Mouse (Mus musculus): ENCODE data around the gene Grik3. TPM values are rescaled to one million over a fixed set of nuclear protein-coding genes. Genes with fewer than 3 reads are reported as not detected.

The Grik3 gene
- polyA plus RNA-seq, 1 experiment from 2014 or later, result 1.1 TPM

DNA sequence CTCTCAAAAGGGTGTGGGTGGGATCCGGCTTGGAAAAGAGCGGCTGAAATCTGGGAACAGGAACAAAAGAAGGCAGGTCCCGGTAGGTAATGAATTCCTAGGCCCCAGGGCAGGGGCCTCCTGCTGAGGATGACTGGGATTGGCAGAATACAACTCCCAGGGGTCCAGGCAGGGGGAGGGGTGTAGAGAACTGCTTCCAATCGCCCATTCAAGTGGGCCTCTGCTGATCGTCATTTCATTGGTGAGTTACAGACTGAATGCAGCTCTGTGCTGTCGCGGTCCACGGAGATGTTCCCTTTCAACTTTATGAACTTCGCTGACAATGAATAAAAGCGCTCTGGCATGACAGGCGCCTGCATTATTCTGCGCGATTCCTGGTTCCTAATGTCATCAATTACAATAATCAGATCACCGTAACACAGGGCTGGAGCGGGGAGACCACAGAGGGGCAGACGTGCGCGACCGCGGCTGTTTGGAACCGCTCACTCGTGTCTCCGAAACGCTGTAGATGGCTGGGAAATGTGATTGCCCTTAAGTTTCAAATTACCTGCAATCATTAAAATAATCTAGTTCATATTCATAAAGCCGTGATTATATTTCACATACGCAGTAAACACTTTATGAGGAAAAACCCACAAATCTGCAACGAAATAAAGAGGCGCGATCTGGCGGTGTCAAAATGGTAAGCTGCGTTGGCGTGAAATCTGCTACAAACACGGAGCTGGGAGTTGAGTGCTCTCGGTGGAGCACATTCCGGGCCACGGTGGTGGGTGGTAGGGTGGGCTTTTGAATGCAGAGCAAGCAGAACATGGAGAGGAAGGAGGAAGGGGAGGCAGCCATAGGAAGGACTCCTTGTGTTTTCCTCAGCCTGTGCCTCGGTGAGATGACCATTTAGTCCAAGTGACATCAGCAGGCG lies 239.1 kb downstream of the Grik3 start:
- peak overlapping the region; percentile 46 for H3K4me3 ChIP-seq
- peak; percentile 84 for DNase-seq (ENCODE audit: low spot score)
- H3K27ac ChIP-seq, result peak overlapping the region; percentile 87
- 3% methylated on average over 38 of the region's 38 CpGs for WGBS
- H3K9me3 ChIP-seq, result 0 out of 2 replicates have a peak, but pooled peaks cover 2% of the 10 kb centered on the region
- H3K36me3 ChIP-seq, result no peaks in the 10 kb centered on the region
- H3K27me3 ChIP-seq (ENCODE audit: insufficient read depth, poor library complexity, severe bottlenecking), result peaks cover 73% of the 10 kb centered on the region
- peaks cover 56% of the 10 kb centered on the region for H3K4me1 ChIP-seq (replicated peaks)

DNA sequence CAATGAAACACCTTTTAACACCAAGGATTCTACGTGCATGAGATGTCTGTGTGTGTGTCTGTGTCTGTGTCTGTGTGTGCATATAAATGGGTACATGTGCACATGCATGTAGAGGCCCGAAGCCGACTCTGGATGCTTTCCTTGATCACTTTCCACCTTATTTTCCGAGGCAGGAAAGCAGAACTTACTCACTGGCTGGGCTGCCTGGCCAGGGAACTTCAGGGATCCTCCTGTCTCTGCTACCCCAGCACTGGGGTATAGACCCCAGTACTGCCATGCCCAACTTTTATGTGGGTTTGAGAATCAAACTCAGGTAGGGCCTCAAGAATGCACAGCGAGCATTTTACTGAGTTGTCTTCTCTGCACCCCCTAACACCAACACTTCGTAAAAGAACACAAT lies 240.3 kb downstream of the Grik3 start:
- no peak overlapping the region for H3K27ac ChIP-seq
- WGBS, result 82% methylated on average over 6 of the region's 6 CpGs
- H3K36me3 ChIP-seq, result no peaks in the 10 kb centered on the region
- H3K9me3 ChIP-seq, result 0 out of 2 replicates have a peak, but pooled peaks cover 2% of the 10 kb centered on the region
- no peak overlapping the region for H3K4me3 ChIP-seq
- peaks cover 68% of the 10 kb centered on the region for H3K27me3 ChIP-seq (ENCODE audit: insufficient read depth, poor library complexity, severe bottlenecking)
- peaks cover 56% of the 10 kb centered on the region for H3K4me1 ChIP-seq (replicated peaks)
- DNase-seq (ENCODE audit: low spot score), result no peak

DNA sequence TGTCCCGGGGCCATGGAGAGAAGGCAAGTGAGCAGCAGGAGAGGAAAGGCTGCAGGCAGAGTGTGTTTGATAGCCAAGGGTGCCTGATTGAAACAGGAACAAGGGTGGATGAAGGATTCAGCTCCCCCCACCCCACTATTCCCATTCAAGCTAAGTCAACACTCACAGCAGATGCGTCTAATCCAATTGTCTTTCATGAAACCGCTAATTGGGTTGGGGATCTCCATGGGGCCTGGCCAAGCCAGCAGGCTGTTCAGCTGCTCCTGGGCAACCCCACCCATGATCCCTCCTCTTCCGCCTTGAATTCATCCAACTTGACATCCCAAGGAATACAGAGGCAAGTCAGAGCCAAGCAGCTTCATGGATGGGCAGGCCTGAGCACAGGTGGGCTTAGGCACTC lies 246.3 kb downstream of the Grik3 start:
- peaks cover 20% of the 10 kb centered on the region for H3K4me1 ChIP-seq (replicated peaks)
- H3K4me3 ChIP-seq, result no peak overlapping the region
- peaks cover 25% of the 10 kb centered on the region for H3K27me3 ChIP-seq (ENCODE audit: insufficient read depth, poor library complexity, severe bottlenecking)
- no peak for DNase-seq (ENCODE audit: low spot score)
- 0 out of 2 replicates have a peak, but pooled peaks cover 2% of the 10 kb centered on the region for H3K9me3 ChIP-seq
- no peaks in the 10 kb centered on the region for H3K36me3 ChIP-seq
- no peak overlapping the region for H3K27ac ChIP-seq
- 50% methylated on average over 4 of the region's 4 CpGs for WGBS

DNA sequence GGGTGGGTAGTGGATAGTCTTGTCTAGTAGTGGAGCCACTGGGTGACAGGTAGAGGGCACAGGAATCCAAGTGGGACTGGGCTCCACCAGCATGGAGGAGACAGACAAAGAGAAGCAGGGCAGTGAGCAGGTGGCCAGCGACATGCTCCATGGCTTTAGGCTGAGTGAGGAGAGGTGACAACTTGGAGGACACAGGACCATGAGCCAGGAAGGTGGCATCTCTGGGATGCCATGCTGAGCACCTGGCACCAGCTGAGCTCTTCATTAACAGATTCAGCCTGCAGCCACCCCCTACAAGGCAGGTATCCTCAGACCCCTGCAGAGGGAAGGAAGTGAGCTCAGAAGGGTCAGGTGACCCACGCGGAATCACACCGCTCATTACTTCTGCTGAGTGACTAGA lies 248.3 kb downstream of the Grik3 start:
- H3K36me3 ChIP-seq, result no peaks in the 10 kb centered on the region
- no peak for DNase-seq (ENCODE audit: low spot score)

DNA sequence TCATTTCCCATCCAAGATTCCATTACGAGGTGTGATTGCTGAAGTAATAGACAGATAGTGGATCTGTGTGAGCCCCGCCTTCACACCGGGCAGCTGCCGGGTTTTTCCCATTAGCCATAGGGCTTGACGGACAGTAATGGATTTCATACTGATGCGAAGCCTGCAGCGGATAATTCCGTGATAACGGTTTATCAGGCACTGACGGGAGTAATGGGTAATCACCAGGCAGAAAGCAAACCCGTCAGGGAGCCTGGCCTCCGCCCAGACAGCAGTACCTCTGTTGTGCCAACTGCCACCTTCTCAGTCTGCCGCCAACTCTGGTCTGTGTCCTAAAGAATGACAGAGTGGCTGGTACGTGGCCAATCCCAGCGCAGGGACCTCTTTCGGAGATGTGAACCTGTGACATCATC lies 251.7 kb downstream of the Grik3 start:
- no peak for DNase-seq (ENCODE audit: low spot score)
- Histone ChIP-seq H3K36me3 (no peaks in the 10 kb centered on the region), H3K4me1 (replicated peaks) (no peaks in the 10 kb centered on the region), H3K27me3 (ENCODE audit: insufficient read depth, poor library complexity, severe bottlenecking) (0 out of 2 replicates have a peak, but pooled peaks cover 2% of the 10 kb centered on the region), H3K4me3 (no peak overlapping the region), H3K27ac (no peak overlapping the region), H3K9me3 (no peaks in the 10 kb centered on the region)
- 84% methylated on average over 16 of the region's 16 CpGs for WGBS

More for the DNA sequence above, 248.3 kb downstream of the Grik3 start:
- Histone ChIP-seq H3K9me3 (0 out of 2 replicates have a peak, but pooled peaks cover 2% of the 10 kb centered on the region), H3K4me3 (no peak overlapping the region), H3K4me1 (replicated peaks) (peaks cover 18% of the 10 kb centered on the region), H3K27ac (0 out of 2 replicates have a peak overlapping the region, but pooled peaks have one; percentile 29), H3K27me3 (ENCODE audit: insufficient read depth, poor library complexity, severe bottlenecking) (peaks cover 11% of the 10 kb centered on the region; the same call in 1 of the 2 replicates)
- WGBS, result 88% methylated on average over 4 of the region's 4 CpGs

DNA sequence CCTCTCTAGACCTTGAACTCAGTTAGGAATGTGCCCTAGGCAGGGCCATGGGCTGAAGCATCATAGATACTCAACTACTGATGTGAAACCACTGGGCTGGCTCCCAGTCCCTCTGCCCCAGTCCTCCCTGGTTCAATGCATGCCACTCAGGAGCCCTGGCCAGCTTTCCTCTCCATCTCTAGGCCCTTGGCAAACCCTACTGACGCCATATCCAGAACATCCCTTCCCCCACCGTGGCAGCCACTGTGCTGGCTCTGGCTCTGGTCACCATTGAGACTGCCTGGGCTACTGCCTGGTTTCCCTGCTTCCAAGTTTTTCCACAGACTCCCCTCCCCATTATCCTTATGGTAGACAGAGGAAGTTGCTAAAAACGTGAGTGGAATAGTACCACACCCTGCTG lies 255.4 kb downstream of the Grik3 start:
- no peaks in the 10 kb centered on the region for H3K36me3 ChIP-seq
- H3K27me3 ChIP-seq (ENCODE audit: insufficient read depth, poor library complexity, severe bottlenecking), result no peaks in the 10 kb centered on the region
- WGBS, result 61% methylated on average over 3 of the region's 3 CpGs
- no peak for DNase-seq (ENCODE audit: low spot score)
- H3K4me3 ChIP-seq, result no peak overlapping the region
- H3K9me3 ChIP-seq, result no peaks in the 10 kb centered on the region
- H3K27ac ChIP-seq, result no peak overlapping the region
- H3K4me1 ChIP-seq (replicated peaks), result no peaks in the 10 kb centered on the region

DNA sequence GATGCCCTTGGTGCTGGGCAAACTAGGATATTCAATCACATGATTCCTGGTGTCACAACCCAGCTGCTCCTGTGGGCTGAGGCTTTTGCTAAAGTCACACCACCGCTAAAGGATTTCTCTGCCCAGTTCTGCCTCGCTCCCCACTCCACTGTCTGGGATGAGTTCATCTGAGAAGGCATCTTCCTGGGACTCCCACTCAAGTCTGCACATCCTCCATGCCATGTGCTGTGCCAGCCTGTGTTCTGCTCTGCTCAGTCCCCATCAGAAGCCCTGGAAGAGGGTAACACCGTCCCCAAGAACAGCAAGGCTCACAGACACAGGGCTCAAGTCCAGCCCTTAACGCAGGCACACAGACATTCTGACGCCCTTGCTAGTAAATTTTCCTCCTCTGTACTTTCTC lies 265.9 kb downstream of the Grik3 start:
- Histone ChIP-seq H3K27ac (no peak overlapping the region), H3K36me3 (no peaks in the 10 kb centered on the region), H3K27me3 (ENCODE audit: insufficient read depth, poor library complexity, severe bottlenecking) (no peaks in the 10 kb centered on the region), H3K9me3 (0 out of 2 replicates have a peak, but pooled peaks cover 5% of the 10 kb centered on the region), H3K4me3 (no peak overlapping the region), H3K4me1 (replicated peaks) (no peaks in the 10 kb centered on the region)
- DNase-seq (ENCODE audit: low spot score), result no peak
- 90% methylated on average over 5 of the region's 5 CpGs for WGBS

DNA sequence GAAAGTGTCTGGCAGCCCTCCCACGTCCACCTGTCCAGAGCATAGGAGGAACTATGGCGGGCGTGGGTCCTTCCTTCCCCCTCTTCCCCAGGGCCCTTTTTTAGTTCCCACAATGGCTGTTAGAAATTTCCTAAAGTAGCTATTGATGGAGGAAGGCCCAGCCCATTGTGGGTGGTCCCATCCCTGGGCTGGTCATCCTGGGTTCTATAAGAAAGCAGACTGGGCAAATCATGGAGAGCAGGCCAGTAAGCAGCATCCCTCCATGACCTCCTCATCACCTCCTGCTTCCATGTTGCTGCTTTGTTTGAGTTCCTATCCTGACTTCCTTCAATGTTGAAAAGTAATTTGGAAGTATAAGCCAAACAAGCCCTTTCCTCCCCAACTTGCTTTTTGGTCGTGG lies 269.8 kb downstream of the Grik3 start:
- DNase-seq (ENCODE audit: low spot score), result no peak
- 87% methylated on average over 4 of the region's 4 CpGs for WGBS
- no peak overlapping the region for H3K4me3 ChIP-seq
- no peak overlapping the region for H3K27ac ChIP-seq
- no peaks in the 10 kb centered on the region for H3K9me3 ChIP-seq
- no peaks in the 10 kb centered on the region for H3K27me3 ChIP-seq (ENCODE audit: insufficient read depth, poor library complexity, severe bottlenecking)
- no peaks in the 10 kb centered on the region for H3K36me3 ChIP-seq
- 0 out of 2 replicates have a peak, but pooled peaks cover 2% of the 10 kb centered on the region for H3K4me1 ChIP-seq (replicated peaks)

DNA sequence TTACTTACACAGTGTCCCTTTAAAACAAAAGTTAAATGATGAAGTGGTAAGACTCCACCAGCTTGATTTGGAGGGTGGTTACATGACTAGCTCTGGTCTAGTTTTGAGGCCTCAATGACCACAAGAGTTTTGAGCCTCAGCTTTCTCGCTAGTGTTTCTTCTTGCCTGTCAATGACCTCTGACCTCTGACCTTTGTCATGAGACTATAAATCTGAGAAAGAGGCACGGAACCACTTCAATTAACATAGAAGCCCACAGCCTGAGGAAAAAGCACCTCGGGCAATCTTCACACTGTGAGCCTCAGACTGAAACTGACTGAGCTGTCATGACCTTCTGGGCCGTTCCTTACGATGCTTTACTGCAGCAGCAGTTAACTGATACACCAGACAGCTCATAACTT lies 272.6 kb downstream of the Grik3 start:
- Histone ChIP-seq H3K4me1 (replicated peaks) (0 out of 2 replicates have a peak, but pooled peaks cover 2% of the 10 kb centered on the region), H3K27ac (no peak overlapping the region), H3K27me3 (ENCODE audit: insufficient read depth, poor library complexity, severe bottlenecking) (no peaks in the 10 kb centered on the region), H3K9me3 (no peaks in the 10 kb centered on the region), H3K4me3 (no peak overlapping the region), H3K36me3 (no peaks in the 10 kb centered on the region)
- 21% methylated on average over 5 of the region's 5 CpGs for WGBS
- DNase-seq (ENCODE audit: low spot score), result no peak
